Mouse (Mus musculus) megakaryocyte, embryonic 14.5 days (primary cell): ENCODE measurements around the gene Ddx54. TPM values are rescaled to one million over a fixed set of nuclear protein-coding genes. Genes with fewer than 3 reads are reported as not detected.

Experiments used
- H3K27me3 ChIP-seq: replicated peaks from 2 replicates; pipeline ENCODE3; 2012; ENCODE audit warnings: inconsistent platforms
- H3K36me3 ChIP-seq: replicated peaks from 2 replicates; pipeline ENCODE3; 2012; ENCODE audit warnings: low read length, inconsistent platforms, mixed read lengths
- H3K4me1 ChIP-seq: 2 replicates; pipeline ENCODE4 v1.6.1; 2012; ENCODE audit warnings: inconsistent platforms
- H3K4me3 ChIP-seq: replicated peaks from 2 replicates; pipeline ENCODE3; 2012; ENCODE audit warnings: moderate library complexity, mild to moderate bottlenecking, inconsistent platforms
- H3K9me3 ChIP-seq: 2 replicates; pipeline ENCODE4 v1.6.1; 2012; ENCODE audit warnings: inconsistent platforms
- FLI1 ChIP-seq: IDR thresholded peaks from 2 replicates; pipeline ENCODE4 v1.6.1; 2012; ENCODE audit warnings: low read length, inconsistent platforms, mixed read lengths
- GATA1 ChIP-seq: IDR thresholded peaks from 3 replicates; pipeline ENCODE4 v1.6.1; 2012; ENCODE audit warnings: mixed read lengths, low read length, inconsistent platforms, borderline replicate concordance
- polyA plus RNA-seq: library from polyadenylated mRNA; stranded (reverse); fragments of >175 nt; gene quantifications from 2 replicates; pipeline ENCODE4 v1.2.3, GENCODE M21; 2012; ENCODE audit warnings: low replicate concordance; ENCODE audit not compliant: insufficient read depth

The Ddx54 gene
- polyA plus RNA-seq, result 23.6 and 74.7 TPM in 2 replicates

DNA sequence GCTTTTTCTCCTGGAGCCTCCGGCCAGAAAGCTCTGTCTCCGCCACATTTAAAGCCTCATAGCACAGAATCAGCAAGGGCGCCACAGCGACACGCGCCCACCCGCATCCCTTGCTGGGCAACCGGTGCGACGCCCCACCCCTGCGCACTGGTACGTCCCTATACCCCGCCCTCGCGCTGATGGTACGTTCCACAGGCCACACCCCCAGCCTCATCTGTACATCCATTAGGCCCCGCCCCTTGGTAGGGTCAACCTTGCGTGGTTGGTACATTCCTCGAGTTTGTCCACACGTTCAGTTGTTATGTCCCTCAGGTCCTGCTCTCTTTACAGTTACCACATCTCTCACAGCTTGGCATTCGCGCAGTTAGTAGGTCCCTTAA, at the start of gene Ddx54, which contains the start of gene Rita1:
TSS of gene Ddx54 (plus strand) at position 298 of the 380 bp plus-strand sequence.
TSS of gene Rita1 (minus strand) at position 148 of the 380 bp plus-strand sequence.
- Histone ChIP-seq H3K4me3 (peak within 1 kb of the TSS; percentile 96), H3K27me3 (no peaks in the 10 kb centered on the region), H3K9me3 (no peaks in the 10 kb centered on the region), H3K36me3 (peaks cover 54% of the 10 kb centered on the region), H3K4me1 (peaks cover 53% of the 10 kb centered on the region)
- no peak for TF ChIP-seq GATA1
- TF ChIP-seq FLI1, result no peak

DNA sequence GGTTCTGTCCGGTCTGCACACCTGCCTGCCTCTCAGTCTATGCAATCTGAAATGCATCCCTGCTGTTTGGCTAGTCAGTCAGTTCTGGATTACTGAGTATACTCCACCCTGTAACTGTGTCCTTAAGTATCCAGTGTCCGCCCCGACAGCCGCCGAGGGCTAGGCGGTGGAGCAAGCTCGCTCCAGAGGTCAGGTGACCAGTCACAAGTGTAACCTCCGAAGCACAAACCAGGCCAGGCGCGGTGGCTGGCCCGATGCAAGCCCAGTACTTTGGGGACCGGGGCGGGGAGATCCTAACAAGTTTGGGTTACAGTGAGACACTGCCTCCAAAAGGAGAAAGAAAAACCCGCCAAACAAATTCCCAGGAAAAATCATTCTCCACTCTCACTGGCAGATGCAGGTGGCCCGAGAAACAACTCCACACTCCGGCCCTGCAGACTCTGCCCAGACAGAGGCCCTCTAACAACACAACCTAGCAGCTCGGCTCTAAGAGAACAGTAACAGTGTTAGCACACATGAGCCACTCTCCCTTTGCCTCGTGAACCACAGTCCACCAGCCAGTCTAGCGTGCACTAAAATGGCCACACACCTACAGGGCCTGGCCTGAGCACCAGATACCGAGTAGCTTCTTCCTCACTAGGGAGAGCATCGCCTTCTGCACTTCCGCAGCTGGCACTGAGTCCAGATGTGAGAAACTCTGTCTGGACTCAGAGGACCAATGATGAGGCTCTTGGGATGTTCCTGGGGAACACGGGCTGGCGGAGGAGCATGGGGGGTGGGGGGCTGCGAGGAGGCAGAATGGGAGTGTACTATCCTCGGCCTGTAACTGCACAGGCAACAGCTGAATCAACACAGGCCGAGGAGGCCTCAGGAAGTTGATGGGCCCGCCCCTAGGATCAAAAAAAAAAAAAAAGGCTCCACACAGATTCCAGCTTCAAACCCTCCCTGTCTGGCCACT, 49.3 kb upstream of the Ddx54 start:
- peaks cover 28% of the 10 kb centered on the region for H3K36me3 ChIP-seq
- H3K9me3 ChIP-seq, result no peaks in the 10 kb centered on the region
- H3K4me3 ChIP-seq, result peak overlapping the region; percentile 50
- peaks cover 70% of the 10 kb centered on the region for H3K4me1 ChIP-seq
- H3K27me3 ChIP-seq, result peaks cover 10% of the 10 kb centered on the region
- TF ChIP-seq GATA1, result no peak
- TF ChIP-seq FLI1, result no peak

DNA sequence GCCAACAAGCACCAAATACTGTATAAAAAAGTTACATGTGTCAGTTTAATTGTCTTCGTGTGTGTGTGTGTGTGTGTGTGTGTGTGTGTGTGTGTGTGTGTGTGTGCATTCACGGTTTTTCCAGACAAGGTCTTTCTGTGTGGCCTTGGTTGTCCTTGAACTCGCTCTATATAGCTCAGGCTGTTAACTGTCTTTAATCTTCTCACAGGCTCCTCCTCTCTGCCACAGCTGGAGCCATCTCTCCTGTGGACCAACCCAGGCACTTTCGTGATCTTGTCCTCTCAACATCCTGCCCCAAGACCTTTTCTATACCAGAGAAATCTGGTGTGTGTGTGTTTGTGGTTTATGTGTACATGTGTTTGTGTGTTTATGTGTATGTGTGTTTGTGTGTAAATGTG, 48.6 kb upstream of the Ddx54 start:
- TF ChIP-seq GATA1 (no peak), FLI1 (no peak)
- Histone ChIP-seq H3K27me3 (peaks cover 10% of the 10 kb centered on the region), H3K9me3 (no peaks in the 10 kb centered on the region), H3K4me3 (no peak overlapping the region), H3K4me1 (peaks cover 65% of the 10 kb centered on the region), H3K36me3 (peaks cover 33% of the 10 kb centered on the region)

DNA sequence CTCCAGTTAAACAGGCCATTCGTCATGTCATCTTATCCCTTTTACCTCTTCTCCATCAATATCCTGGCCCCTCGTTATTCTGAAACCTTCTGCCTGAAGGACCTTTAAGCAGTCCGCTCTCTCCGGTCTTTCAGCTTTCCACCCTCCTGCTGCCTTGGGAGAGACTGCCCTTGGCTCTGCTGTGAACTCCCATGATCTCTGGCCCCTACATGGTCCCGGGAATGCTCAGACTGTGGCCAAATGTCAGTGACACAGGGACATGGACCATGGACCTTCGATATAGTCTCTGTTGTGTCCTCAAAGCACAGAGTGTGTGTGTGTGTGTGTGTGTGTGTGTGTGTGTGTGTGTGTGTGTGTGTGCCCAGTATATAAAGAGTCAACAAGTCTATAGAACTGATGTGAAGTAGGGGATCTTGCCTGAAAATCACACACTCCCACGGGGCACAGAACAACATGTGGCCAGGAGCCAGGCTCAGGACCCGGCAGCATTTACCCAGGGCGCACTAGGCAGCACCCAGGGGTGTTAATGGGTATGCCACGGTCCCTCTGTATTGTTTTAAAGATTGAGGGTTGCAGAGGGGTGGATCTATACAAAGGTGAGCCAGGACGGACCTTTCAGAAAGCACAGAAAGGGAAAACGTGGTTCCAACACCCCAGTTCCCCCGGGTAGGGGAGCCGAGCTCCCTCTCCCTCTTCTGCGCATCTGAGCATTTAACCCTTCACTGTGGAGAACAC, 47.2 kb upstream of the Ddx54 start:
- Histone ChIP-seq H3K36me3 (peaks cover 39% of the 10 kb centered on the region), H3K4me3 (no peak overlapping the region), H3K4me1 (peaks cover 64% of the 10 kb centered on the region), H3K9me3 (no peaks in the 10 kb centered on the region), H3K27me3 (peaks cover 10% of the 10 kb centered on the region)
- TF ChIP-seq GATA1, result no peak
- TF ChIP-seq FLI1, result no peak

DNA sequence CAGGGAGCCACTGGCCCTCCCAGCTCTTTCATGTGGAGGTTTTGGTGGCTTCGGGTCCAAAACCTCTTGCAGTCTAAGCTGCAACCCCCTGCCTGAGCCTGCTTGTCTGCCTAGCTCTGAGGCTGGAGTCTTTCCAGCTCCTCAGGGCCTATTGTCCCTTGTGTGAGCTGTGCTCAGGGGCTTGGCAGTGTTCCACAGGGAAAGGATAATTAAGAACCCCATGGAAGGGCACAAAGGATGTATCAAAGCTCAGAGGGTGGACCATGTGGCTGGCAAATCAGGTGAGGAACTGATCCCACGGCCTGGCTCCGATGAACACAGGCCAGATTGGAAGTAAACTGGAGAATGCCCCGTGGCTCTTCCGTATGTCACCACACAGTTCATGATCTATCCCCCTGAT, 46.4 kb upstream of the Ddx54 start:
- Histone ChIP-seq H3K9me3 (no peaks in the 10 kb centered on the region), H3K36me3 (peaks cover 42% of the 10 kb centered on the region), H3K4me3 (no peak overlapping the region), H3K4me1 (peaks cover 64% of the 10 kb centered on the region), H3K27me3 (peaks cover 8% of the 10 kb centered on the region)
- TF ChIP-seq GATA1, result no peak
- TF ChIP-seq FLI1, result no peak

DNA sequence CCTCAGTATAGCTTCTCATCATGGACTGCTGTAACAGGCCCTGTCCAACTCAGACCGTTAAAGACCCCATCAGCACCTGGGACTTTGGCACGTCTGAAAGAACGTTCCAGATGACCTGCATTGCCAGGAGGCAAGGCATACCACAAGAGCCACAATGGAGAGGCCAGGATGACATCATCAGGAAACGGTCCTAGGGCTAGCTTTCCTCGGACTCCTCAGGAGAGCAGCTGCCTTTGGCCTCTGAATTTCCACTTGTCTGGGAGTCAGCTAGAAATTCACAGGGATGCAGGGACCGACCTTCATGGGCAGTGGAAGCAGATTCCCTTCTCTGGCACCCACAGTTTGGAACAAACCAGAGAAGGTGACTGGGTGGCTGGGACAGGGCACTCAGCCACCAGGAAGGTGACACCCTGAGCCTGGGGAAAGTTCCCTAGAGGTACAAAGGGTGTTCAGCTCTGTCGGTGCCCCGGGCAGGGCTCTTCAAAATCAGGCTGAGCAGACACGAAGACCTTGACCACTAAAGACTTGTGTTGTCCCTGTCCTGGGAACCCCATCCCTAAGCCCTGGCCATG, 45.8 kb upstream of the Ddx54 start:
- Histone ChIP-seq H3K9me3 (no peaks in the 10 kb centered on the region), H3K4me1 (peaks cover 68% of the 10 kb centered on the region), H3K4me3 (no peak overlapping the region), H3K36me3 (peaks cover 44% of the 10 kb centered on the region), H3K27me3 (peaks cover 8% of the 10 kb centered on the region)
- TF ChIP-seq GATA1 (no peak), FLI1 (no peak)

DNA sequence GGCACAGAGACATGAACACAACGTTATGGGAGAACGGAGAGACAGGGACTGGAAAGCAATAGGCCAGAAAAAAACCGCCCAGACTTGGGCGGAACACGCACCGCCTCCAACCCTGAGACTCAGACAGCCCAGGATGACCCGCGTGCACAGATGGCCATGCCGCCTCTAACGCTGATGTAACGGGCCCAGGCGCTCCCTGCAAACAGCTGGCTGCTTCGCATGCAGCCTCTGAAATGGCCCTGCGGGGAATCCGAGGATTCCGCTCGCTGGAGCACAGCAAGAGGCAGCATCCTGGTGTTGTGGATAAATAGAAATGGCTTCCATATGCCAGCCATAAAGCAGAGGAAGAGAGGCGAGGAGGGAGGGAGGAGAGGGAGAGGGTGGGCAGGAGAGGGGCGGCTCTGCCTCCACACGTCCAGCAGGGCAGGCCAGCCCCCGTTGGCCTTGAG, 45.3 kb upstream of the Ddx54 start:
- Histone ChIP-seq H3K4me1 (peaks cover 63% of the 10 kb centered on the region), H3K9me3 (no peaks in the 10 kb centered on the region)

DNA sequence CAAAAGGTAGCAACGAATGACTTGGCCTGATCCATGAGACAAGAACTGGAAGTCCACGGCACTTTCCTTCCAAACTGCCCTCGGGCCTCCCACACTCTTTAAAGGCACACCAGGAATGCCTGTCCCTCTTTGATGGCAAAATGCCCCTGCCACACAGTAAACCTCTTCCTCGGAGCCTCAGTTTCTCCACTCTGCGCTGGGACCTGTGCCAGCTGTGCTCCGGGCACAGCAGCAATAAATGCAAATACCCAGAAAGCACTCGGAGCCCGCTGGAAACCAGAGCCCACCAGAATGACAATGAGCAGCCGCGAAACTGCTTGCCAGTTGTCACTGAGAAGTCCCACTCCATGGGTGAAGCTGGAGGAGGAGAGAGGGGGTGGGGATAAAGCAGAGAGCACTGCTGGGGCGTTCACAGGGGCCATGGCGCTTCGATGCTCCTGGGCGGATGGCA, 44.8 kb upstream of the Ddx54 start:
- TF ChIP-seq FLI1, result no peak
- TF ChIP-seq GATA1, result no peak
- H3K9me3 ChIP-seq, result no peaks in the 10 kb centered on the region
- H3K4me3 ChIP-seq, result no peak overlapping the region
- H3K27me3 ChIP-seq, result peaks cover 8% of the 10 kb centered on the region
- peaks cover 60% of the 10 kb centered on the region for H3K4me1 ChIP-seq
- H3K36me3 ChIP-seq, result peaks cover 45% of the 10 kb centered on the region

More for the DNA sequence above, 45.3 kb upstream of the Ddx54 start:
- no peak for TF ChIP-seq GATA1
- no peak for TF ChIP-seq FLI1
- Histone ChIP-seq H3K4me3 (no peak overlapping the region), H3K36me3 (peaks cover 44% of the 10 kb centered on the region), H3K27me3 (peaks cover 8% of the 10 kb centered on the region)

DNA sequence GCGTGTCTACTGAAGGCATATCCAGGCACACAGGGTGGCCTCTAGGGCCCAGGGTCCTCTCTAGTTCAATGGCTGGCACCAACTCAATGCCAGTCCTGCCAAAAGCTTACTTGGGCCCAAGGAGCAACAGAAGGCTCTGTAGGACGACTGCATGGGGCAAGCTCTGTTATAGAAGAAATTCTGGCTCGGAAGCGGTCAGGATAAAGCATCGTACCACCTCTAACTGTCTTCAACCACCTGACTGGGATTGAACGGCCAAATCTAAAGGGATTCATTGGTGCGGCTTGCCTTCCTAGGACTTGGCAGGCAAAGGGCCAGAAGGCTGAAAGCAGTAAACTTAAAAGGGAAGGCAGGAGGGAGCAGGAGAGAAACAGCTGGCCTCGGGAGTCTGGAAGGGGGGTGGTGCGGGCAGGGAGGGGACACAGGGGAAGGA, 44.2 kb upstream of the Ddx54 start:
- TF ChIP-seq FLI1 (no peak), GATA1 (no peak)
- no peaks in the 10 kb centered on the region for H3K9me3 ChIP-seq
- peaks cover 8% of the 10 kb centered on the region for H3K27me3 ChIP-seq
- peaks cover 58% of the 10 kb centered on the region for H3K4me1 ChIP-seq
- H3K36me3 ChIP-seq, result peaks cover 50% of the 10 kb centered on the region
- H3K4me3 ChIP-seq, result no peak overlapping the region
